Mouse (Mus musculus) hindbrain, embryonic 15.5 days (tissue): Measurements from ENCODE around the gene Tubgcp2. TPM values are rescaled to one million over a fixed set of nuclear protein-coding genes. Genes with fewer than 3 reads are reported as not detected.

ENCODE experiments used
- ATAC-seq: fragments of 200-750 bp; cut with Nextera tagmentation; 2 replicates; pipeline ENCODE4 v1.8.0; 2017; ENCODE audit warnings: low read depth, moderate number of reproducible peaks, moderate TSS enrichment; ENCODE audit not compliant: low FRiP score
- H3K27ac ChIP-seq: fragments of 300-500 bp; sonication (generic); replicated peaks from 2 replicates; pipeline ENCODE4 v1.5.1; 2015; ENCODE audit warnings: mild to moderate bottlenecking, inconsistent platforms
- H3K27me3 ChIP-seq: fragments of 300-500 bp; sonication (generic); 2 replicates; pipeline ENCODE4 v1.6.1; 2015; ENCODE audit warnings: control low read depth, inconsistent platforms
- H3K36me3 ChIP-seq: fragments of 300-500 bp; sonication (generic); 2 replicates; pipeline ENCODE4 v1.6.1; 2015; ENCODE audit warnings: control low read depth, inconsistent platforms
- H3K4me1 ChIP-seq: fragments of 300-500 bp; sonication (generic); replicated peaks from 2 replicates; pipeline ENCODE4 v1.6.1; 2015; ENCODE audit warnings: control low read depth, inconsistent platforms
- H3K4me2 ChIP-seq: fragments of 300-500 bp; sonication (generic); 2 replicates; pipeline ENCODE4 v1.6.1; 2015; ENCODE audit warnings: moderate library complexity, mild to moderate bottlenecking, inconsistent platforms
- H3K4me3 ChIP-seq: fragments of 300-500 bp; sonication (generic); 2 replicates; pipeline ENCODE4 v1.5.1; 2015; ENCODE audit warnings: mild to moderate bottlenecking, inconsistent platforms
- H3K9ac ChIP-seq: fragments of 300-500 bp; sonication (generic); 2 replicates; pipeline ENCODE4 v1.6.1; 2015; ENCODE audit warnings: inconsistent platforms
- H3K9me3 ChIP-seq: fragments of 300-500 bp; sonication (generic); 2 replicates; pipeline ENCODE4 v1.6.1; 2016; ENCODE audit warnings: control low read depth, inconsistent platforms
- WGBS: fragments of 180-500 bp; shearing (Covaris S2); methylation state at CpG from one replicate; pipeline ENCODE4 v1.1.7; 2015; 5-methylcytosine and 5-hydroxymethylcytosine counted together
- microRNA counts: library from miRNA; unstranded; fragments of <30 nt; microRNA quantifications from one replicate; lab custom pipeline; 2016
- microRNA-seq: library from miRNA; unstranded; fragments of <30 nt; microRNA quantifications from one replicate; pipeline ENCODE4, GENCODE M21; 2016
- polyA plus RNA-seq: library from polyadenylated mRNA; unstranded; fragments of >200 nt; fragmentation: Nextera tagmentation; extraction: Ambion mirVana; gene quantifications from 2 replicates; pipeline ENCODE4 v1.2.1, GENCODE M21; 2015

Tubgcp2 gene
- polyA plus RNA-seq, 1 experiment from 2014 or later, result 56.6 TPM

- no peak for ATAC-seq
- H3K27ac ChIP-seq, result no peak overlapping the region
- no peak overlapping the region for H3K4me2 ChIP-seq
- H3K27me3 ChIP-seq, result peaks cover 15% of the 10 kb centered on the region
- H3K9me3 ChIP-seq, result no peaks in the 10 kb centered on the region
- H3K9ac ChIP-seq, result no peak overlapping the region
- no peaks in the 10 kb centered on the region for H3K36me3 ChIP-seq
- no peak overlapping the region for H3K4me3 ChIP-seq
- WGBS, result 85% methylated on average over 4 of the region's 4 CpGs
- H3K4me1 ChIP-seq, result peaks cover 15% of the 10 kb centered on the region
Measured at GRCm38 (mm10) chr7:139955505-139955904, 81.0 kb downstream of the Tubgcp2 start.

GRCm38 (mm10) chr7:139951991-139952633 is 84.4 kb downstream of the Tubgcp2 start:
- peaks cover 44% of the 10 kb centered on the region for H3K27me3 ChIP-seq
- WGBS, result 54% methylated on average over 6 of the region's 6 CpGs
- no peak for ATAC-seq
- H3K9ac ChIP-seq, result no peak overlapping the region
- H3K4me1 ChIP-seq, result peaks cover 16% of the 10 kb centered on the region
- H3K27ac ChIP-seq, result no peak overlapping the region
- H3K9me3 ChIP-seq, result no peaks in the 10 kb centered on the region
- no peaks in the 10 kb centered on the region for H3K36me3 ChIP-seq
- no peak overlapping the region for H3K4me2 ChIP-seq
- H3K4me3 ChIP-seq, result no peak overlapping the region

- H3K27me3 ChIP-seq, result peaks cover 53% of the 10 kb centered on the region
- H3K27ac ChIP-seq, result no peak overlapping the region
- ATAC-seq, result no peak
- peaks cover 16% of the 10 kb centered on the region for H3K4me1 ChIP-seq
- WGBS, result 6% methylated on average over 16 of the region's 16 CpGs
- no peak overlapping the region for H3K9ac ChIP-seq
- H3K36me3 ChIP-seq, result no peaks in the 10 kb centered on the region
- H3K9me3 ChIP-seq, result no peaks in the 10 kb centered on the region
- peak overlapping the region; percentile 42 for H3K4me3 ChIP-seq
- peak overlapping the region; percentile 84 for H3K4me2 ChIP-seq
Measured at GRCm38 (mm10) chr7:139951079-139951478, 85.4 kb downstream of the Tubgcp2 start.

GRCm38 (mm10) chr7:139950283-139950971 is 86.0 kb downstream of the Tubgcp2 start:
- H3K9me3 ChIP-seq, result no peaks in the 10 kb centered on the region
- peak overlapping the region; percentile 42 for H3K4me3 ChIP-seq
- WGBS, result under 1% methylated on average over 33 of the region's 33 CpGs
- H3K27ac ChIP-seq, result no peak overlapping the region
- peaks cover 60% of the 10 kb centered on the region for H3K27me3 ChIP-seq
- H3K4me2 ChIP-seq, result peak overlapping the region; percentile 84
- peak; percentile 75; the same call in 1 of the 2 replicates for ATAC-seq
- no peaks in the 10 kb centered on the region for H3K36me3 ChIP-seq
- peak overlapping the region; percentile 42 for H3K9ac ChIP-seq
- H3K4me1 ChIP-seq, result peaks cover 16% of the 10 kb centered on the region

GRCm38 (mm10) chr7:139949893-139950282 is 86.6 kb downstream of the Tubgcp2 start:
- no peak overlapping the region for H3K27ac ChIP-seq
- peak overlapping the region; percentile 42 for H3K4me3 ChIP-seq
- ATAC-seq, result peak; percentile 43; the same call in 1 of the 2 replicates
- WGBS, result under 1% methylated on average over 15 of the region's 15 CpGs
- no peaks in the 10 kb centered on the region for H3K36me3 ChIP-seq
- H3K4me1 ChIP-seq, result peaks cover 16% of the 10 kb centered on the region
- H3K9me3 ChIP-seq, result no peaks in the 10 kb centered on the region
- H3K9ac ChIP-seq, result peak overlapping the region; percentile 42
- H3K27me3 ChIP-seq, result peaks cover 65% of the 10 kb centered on the region
- H3K4me2 ChIP-seq, result peak overlapping the region; percentile 84

- ATAC-seq, result no peak
- Histone ChIP-seq H3K9me3 (no peaks in the 10 kb centered on the region), H3K4me3 (no peak overlapping the region), H3K27ac (no peak overlapping the region), H3K27me3 (peaks cover 88% of the 10 kb centered on the region), H3K4me2 (no peak overlapping the region), H3K9ac (no peak overlapping the region), H3K4me1 (peaks cover 25% of the 10 kb centered on the region), H3K36me3 (no peaks in the 10 kb centered on the region)
- WGBS, result 34% methylated on average over 5 of the region's 5 CpGs
Measured at GRCm38 (mm10) chr7:139946032-139946431, 90.4 kb downstream of the Tubgcp2 start.

MicroRNAs within 50 kb of the gene (microRNA counts, 519-probe panel; counts per million panel counts)
- microRNA mmu-miR-202-3p (lab: Ali Mortazavi, UCI), result 1,162 counts per million, percentile 4 among the panel's probes with 10 or more counts
- microRNA mmu-miR-202-5p (lab: Ali Mortazavi, UCI), result 2,671 counts per million, percentile 49 among the panel's probes with 10 or more counts

Small RNA genes lying within 50 kb of the gene (microRNA-seq; reads per million reads assigned to microRNA genes)
- 0.65 reads per million for gene Mir202
- gene Mir7062, result 1.5 reads per million
- gene mmu-mir-7686, result not detected

Other genes starting within 250 kb of the Tubgcp2 start
- gene Adgra1, start 202.5 kb downstream of the Tubgcp2 start, polyA plus RNA-seq, result 26.2 and 26.5 TPM in 2 replicates
- gene Kndc1, start 142.0 kb downstream of the Tubgcp2 start, polyA plus RNA-seq, result 14.6 and 18.1 TPM in 2 replicates
- not detected in 2 replicates for gene Utf1, start 92.9 kb downstream of the Tubgcp2 start, polyA plus RNA-seq
- gene 6430531B16Rik, start 57.9 kb downstream of the Tubgcp2 start, polyA plus RNA-seq, result 0.68 and 0.97 TPM in 2 replicates
- gene Adam8, start 44.1 kb downstream of the Tubgcp2 start, polyA plus RNA-seq, result 2.9 and 3.6 TPM in 2 replicates
- 48.1 and 56.8 TPM in 2 replicates for gene Zfp511, start 278 bp downstream of the Tubgcp2 start, polyA plus RNA-seq
- 5.5 and 9.5 TPM in 2 replicates for gene Msx3, start 12.4 kb upstream of the Tubgcp2 start, polyA plus RNA-seq
- gene Caly, start 45.9 kb upstream of the Tubgcp2 start, polyA plus RNA-seq, result 279 and 296 TPM in 2 replicates
- gene Prap1, start 56.7 kb upstream of the Tubgcp2 start, polyA plus RNA-seq, result not detected in 2 replicates
- 37.6 and 41.2 TPM in 2 replicates for gene Fuom, start 65.8 kb upstream of the Tubgcp2 start, polyA plus RNA-seq
- 7.7 and 9.6 TPM in 2 replicates for gene Paox, start 79.1 kb upstream of the Tubgcp2 start, polyA plus RNA-seq
- gene Echs1, start 79.8 kb upstream of the Tubgcp2 start, polyA plus RNA-seq, result 115 and 120 TPM in 2 replicates
- 27.4 and 31.1 TPM in 2 replicates for gene Mtg1, start 100.9 kb upstream of the Tubgcp2 start, polyA plus RNA-seq
- 24.9 and 28.2 TPM in 2 replicates for gene Sprn, start 118.2 kb upstream of the Tubgcp2 start, polyA plus RNA-seq
- gene Olfr522, start 128.1 kb upstream of the Tubgcp2 start, polyA plus RNA-seq, result not detected in 2 replicates
- not detected in 2 replicates for gene Olfr523, start 136.5 kb upstream of the Tubgcp2 start, polyA plus RNA-seq
- not detected in 2 replicates for gene Olfr524, start 169.3 kb upstream of the Tubgcp2 start, polyA plus RNA-seq
- 0.04 TPM in 1 of 2 replicates, not detected in the other for gene Cd163l1, start 181.6 kb upstream of the Tubgcp2 start, polyA plus RNA-seq
- gene 5830411N06Rik, start 210.6 kb upstream of the Tubgcp2 start, polyA plus RNA-seq, result not detected in 2 replicates